12 mouse cellular contexts compared by ENCODE assay signal in the genomic region with DNA sequence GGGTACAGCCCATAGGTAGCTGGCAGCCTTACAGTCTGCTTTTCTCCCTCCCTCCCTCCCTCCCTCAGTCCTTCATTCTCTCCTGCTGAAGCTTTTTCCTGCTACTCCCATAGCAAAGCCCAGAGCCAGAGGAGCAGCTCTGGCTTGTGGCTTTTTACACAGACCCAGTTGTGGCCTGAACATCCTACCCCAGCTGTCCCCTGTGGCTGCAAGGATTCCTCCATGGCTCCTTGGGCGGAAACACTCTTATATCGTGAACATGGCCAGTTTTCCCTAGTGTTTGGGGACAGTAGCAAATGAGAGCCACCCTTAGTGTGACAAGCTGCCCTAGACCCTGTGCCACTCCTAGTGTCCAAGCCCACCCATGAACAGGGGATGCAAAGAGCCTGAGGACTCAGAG. TPM values are rescaled to one million over a fixed set of nuclear protein-coding genes. Genes with fewer than 3 reads are reported as not detected.
A peak's percentile ranks its signal among the peaks of the same experiment; 100 is the strongest.
DNase-seq lines count a peak whose midpoint lies in the region; ATAC-seq and TF ChIP-seq lines count a peak whose summit lies in the region.
"Had no signal": no experiment of that assay in that cellular context is flagged by ENCODE, and none has a peak within 500 bp of the region (broad histone marks: within the 10 kb centered on the region; RNA-seq: fewer than 3 reads in every experiment).

No protein-coding gene starts in this region.

- no peak for DNase-seq in forebrain, embryonic 10.5 days (ENCODE audit: extremely low spot score, low spot score)
- no peak for DNase-seq in forebrain, embryonic 14.5 days (ENCODE audit: low spot score)
- DNase-seq in hindbrain, embryonic 11.5 days (ENCODE audit: low spot score), result no peak
- no peak for DNase-seq in midbrain, embryonic 10.5 days (ENCODE audit: low spot score)
- no peak for DNase-seq in forebrain, postnatal 0 days
- DNase-seq: cerebellum, postnatal 25 days; liver, embryonic 13.5 days; thymus, postnatal 14 days had no signal

- H3K4me3 ChIP-seq in forebrain, embryonic 10.5 days, result no peak overlapping the region
- H3K4me3 ChIP-seq in forebrain, embryonic 14.5 days (ENCODE audit: low read depth, low read length), result no peak overlapping the region
- no peak overlapping the region for H3K4me3 ChIP-seq in hindbrain, embryonic 12.5 days
- no peak overlapping the region for H3K4me3 ChIP-seq in hindbrain, embryonic 11.5 days (ENCODE audit: low read depth, low read length)
- no peak overlapping the region for H3K4me3 ChIP-seq in midbrain, embryonic 10.5 days
- H3K4me3 ChIP-seq in midbrain, embryonic 13.5 days (replicated peaks), result no peak overlapping the region
- no peak overlapping the region for H3K4me3 ChIP-seq in stomach, embryonic 16.5 days (replicated peaks; ENCODE audit: low read length)
- H3K4me3 ChIP-seq in forebrain, postnatal 0 days (ENCODE audit: low read depth, low read length), result no peak overlapping the region
- H3K4me3 ChIP-seq: liver, embryonic 13.5 days had no signal

- ATAC-seq in forebrain, embryonic 14.5 days, result no peak
- ATAC-seq in hindbrain, embryonic 12.5 days (ENCODE audit: low FRiP score), result no peak
- no peak for ATAC-seq in hindbrain, embryonic 11.5 days (ENCODE audit: low FRiP score)
- no peak for ATAC-seq in midbrain, embryonic 13.5 days
- ATAC-seq in stomach, embryonic 16.5 days (ENCODE audit: insufficient read depth, low FRiP score), result no peak
- ATAC-seq in forebrain, postnatal 0 days, result no peak

- H3K4me1 ChIP-seq in forebrain, embryonic 10.5 days, result peaks cover 59% of the 10 kb centered on the region
- peaks cover 8% of the 10 kb centered on the region for H3K4me1 ChIP-seq in forebrain, embryonic 14.5 days (ENCODE audit: control insufficient read depth, insufficient read depth, low read length)
- H3K4me1 ChIP-seq in hindbrain, embryonic 12.5 days, result peaks cover 50% of the 10 kb centered on the region
- H3K4me1 ChIP-seq in hindbrain, embryonic 11.5 days (replicated peaks; ENCODE audit: control insufficient read depth, insufficient read depth, low read length), result peaks cover 24% of the 10 kb centered on the region
- H3K4me1 ChIP-seq in midbrain, embryonic 10.5 days, result peaks cover 56% of the 10 kb centered on the region
- H3K4me1 ChIP-seq in midbrain, embryonic 13.5 days (replicated peaks), result peaks cover 40% of the 10 kb centered on the region
- peaks cover 47% of the 10 kb centered on the region for H3K4me1 ChIP-seq in stomach, embryonic 16.5 days (ENCODE audit: control insufficient read depth, insufficient read depth, low read length)
- H3K4me1 ChIP-seq in forebrain, postnatal 0 days (ENCODE audit: insufficient read depth), result no peaks in the 10 kb centered on the region; the same call in 1 of the 2 replicates

- TF ChIP-seq CTCF in forebrain, postnatal 0 days (IDR thresholded peaks at IDR 0.05; ENCODE audit: low read depth), result no peak

- peak overlapping the region; percentile 49; the same call in 1 of the 2 replicates for H3K27ac ChIP-seq in forebrain, embryonic 10.5 days
- no peak overlapping the region for H3K27ac ChIP-seq in forebrain, embryonic 14.5 days (ENCODE audit: low read depth, low read length)
- H3K27ac ChIP-seq in hindbrain, embryonic 12.5 days, result peak overlapping the region; percentile 24; the same call in 1 of the 2 replicates
- H3K27ac ChIP-seq in hindbrain, embryonic 11.5 days (ENCODE audit: low read depth, low read length), result no peak overlapping the region
- H3K27ac ChIP-seq in midbrain, embryonic 10.5 days (replicated peaks), result peak overlapping the region; percentile 19; the same call in 1 of the 2 replicates
- H3K27ac ChIP-seq in midbrain, embryonic 13.5 days, result no peak overlapping the region
- peak overlapping the region; percentile 82 for H3K27ac ChIP-seq in stomach, embryonic 16.5 days (ENCODE audit: low read length)
- no peak overlapping the region for H3K27ac ChIP-seq in forebrain, postnatal 0 days (ENCODE audit: low read depth, low read length)
- H3K27ac ChIP-seq: liver, embryonic 13.5 days had no signal

- no peak overlapping the region for H3K9ac ChIP-seq in forebrain, embryonic 14.5 days (ENCODE audit: low read length)
- H3K9ac ChIP-seq in hindbrain, embryonic 12.5 days, result no peak overlapping the region
- H3K9ac ChIP-seq in hindbrain, embryonic 11.5 days (ENCODE audit: low read depth, low read length), result no peak overlapping the region
- no peak overlapping the region for H3K9ac ChIP-seq in midbrain, embryonic 13.5 days (replicated peaks)
- H3K9ac ChIP-seq in stomach, embryonic 16.5 days (ENCODE audit: low read length), result peak overlapping the region; percentile 51
- no peak overlapping the region for H3K9ac ChIP-seq in forebrain, postnatal 0 days
- H3K9ac ChIP-seq: liver, embryonic 13.5 days had no signal

- H3K4me2 ChIP-seq in forebrain, embryonic 14.5 days (ENCODE audit: low read length), result no peak overlapping the region
- no peak overlapping the region for H3K4me2 ChIP-seq in hindbrain, embryonic 12.5 days (replicated peaks)
- no peak overlapping the region for H3K4me2 ChIP-seq in hindbrain, embryonic 11.5 days (replicated peaks; ENCODE audit: low read depth, low read length)
- H3K4me2 ChIP-seq in midbrain, embryonic 13.5 days (replicated peaks), result no peak overlapping the region
- no peak overlapping the region for H3K4me2 ChIP-seq in stomach, embryonic 16.5 days (ENCODE audit: low read depth, low read length)
- no peak overlapping the region for H3K4me2 ChIP-seq in forebrain, postnatal 0 days (ENCODE audit: low read depth)
- H3K4me2 ChIP-seq: liver, embryonic 13.5 days had no signal

- H3K36me3 ChIP-seq in forebrain, embryonic 10.5 days (replicated peaks), result peaks cover 21% of the 10 kb centered on the region
- H3K36me3 ChIP-seq in forebrain, embryonic 14.5 days (ENCODE audit: control insufficient read depth, insufficient read depth, low read length), result no peaks in the 10 kb centered on the region
- H3K36me3 ChIP-seq in hindbrain, embryonic 12.5 days, result peaks cover 12% of the 10 kb centered on the region; the same call in 1 of the 2 replicates
- H3K36me3 ChIP-seq in hindbrain, embryonic 11.5 days (ENCODE audit: control insufficient read depth, insufficient read depth, low read length), result no peaks in the 10 kb centered on the region
- H3K36me3 ChIP-seq in midbrain, embryonic 10.5 days, result peaks cover 16% of the 10 kb centered on the region
- H3K36me3 ChIP-seq in midbrain, embryonic 13.5 days, result no peaks in the 10 kb centered on the region
- 0 out of 2 replicates have a peak, but pooled peaks cover 4% of the 10 kb centered on the region for H3K36me3 ChIP-seq in stomach, embryonic 16.5 days (ENCODE audit: control insufficient read depth, insufficient read depth, low read length)
- H3K36me3 ChIP-seq in forebrain, postnatal 0 days (ENCODE audit: insufficient read depth), result no peaks in the 10 kb centered on the region
- H3K36me3 ChIP-seq: liver, embryonic 13.5 days had no signal

- peaks cover 9% of the 10 kb centered on the region for H3K27me3 ChIP-seq in forebrain, embryonic 10.5 days (ENCODE audit: poor library complexity, severe bottlenecking)
- H3K27me3 ChIP-seq in forebrain, embryonic 14.5 days (replicated peaks; ENCODE audit: control insufficient read depth, insufficient read depth, low read length), result no peaks in the 10 kb centered on the region
- no peaks in the 10 kb centered on the region for H3K27me3 ChIP-seq in hindbrain, embryonic 12.5 days
- H3K27me3 ChIP-seq in hindbrain, embryonic 11.5 days (ENCODE audit: control insufficient read depth, insufficient read depth, low read length), result no peaks in the 10 kb centered on the region
- H3K27me3 ChIP-seq in midbrain, embryonic 10.5 days (ENCODE audit: low read depth, poor library complexity, severe bottlenecking), result peaks cover 9% of the 10 kb centered on the region; the same call in 1 of the 2 replicates
- H3K27me3 ChIP-seq in midbrain, embryonic 13.5 days, result no peaks in the 10 kb centered on the region
- H3K27me3 ChIP-seq in stomach, embryonic 16.5 days (ENCODE audit: control insufficient read depth, insufficient read depth, low read length), result no peaks in the 10 kb centered on the region
- no peaks in the 10 kb centered on the region for H3K27me3 ChIP-seq in forebrain, postnatal 0 days (ENCODE audit: insufficient read depth, low read length)
- H3K27me3 ChIP-seq: liver, embryonic 13.5 days; Patski had no signal

- WGBS in forebrain, embryonic 10.5 days, result 82% methylated on average over 2 of the region's 2 CpGs
- 88% methylated on average over 2 of the region's 2 CpGs for WGBS in forebrain, embryonic 14.5 days
- WGBS in hindbrain, embryonic 12.5 days, result 76% methylated on average over 2 of the region's 2 CpGs
- 73% methylated on average over 2 of the region's 2 CpGs for WGBS in hindbrain, embryonic 11.5 days
- 76% methylated on average over 2 of the region's 2 CpGs for WGBS in midbrain, embryonic 10.5 days
- WGBS in midbrain, embryonic 13.5 days, result 80% methylated on average over 2 of the region's 2 CpGs
- 71% methylated on average over 2 of the region's 2 CpGs for WGBS in stomach, embryonic 16.5 days
- WGBS in forebrain, postnatal 0 days, result 82% methylated on average over 2 of the region's 2 CpGs

- H3K9me3 ChIP-seq in forebrain, embryonic 10.5 days, result no peaks in the 10 kb centered on the region
- no peaks in the 10 kb centered on the region for H3K9me3 ChIP-seq in forebrain, embryonic 14.5 days (replicated peaks; ENCODE audit: control insufficient read depth, low read length)
- H3K9me3 ChIP-seq in hindbrain, embryonic 12.5 days (replicated peaks), result no peaks in the 10 kb centered on the region
- H3K9me3 ChIP-seq in hindbrain, embryonic 11.5 days (ENCODE audit: control insufficient read depth, low read length), result no peaks in the 10 kb centered on the region
- no peaks in the 10 kb centered on the region for H3K9me3 ChIP-seq in midbrain, embryonic 10.5 days (replicated peaks)
- H3K9me3 ChIP-seq in midbrain, embryonic 13.5 days, result no peaks in the 10 kb centered on the region
- no peaks in the 10 kb centered on the region for H3K9me3 ChIP-seq in stomach, embryonic 16.5 days (replicated peaks; ENCODE audit: control insufficient read depth, low read length)
- H3K9me3 ChIP-seq in forebrain, postnatal 0 days (ENCODE audit: low read length), result no peaks in the 10 kb centered on the region
- H3K9me3 ChIP-seq: liver, embryonic 13.5 days had no signal

RNA-seq across cellular contexts. Expression of a gene that starts 58.6 kb away (rescaled TPM):
- 7.7 and 7.8 TPM in 2 replicates for polyA plus RNA-seq in forebrain, embryonic 10.5 days (2016; fragmentation: Nextera tagmentation; extraction: Ambion mirVana)
- 2.0 and 2.6 TPM in 2 replicates for polyA plus RNA-seq in forebrain, embryonic 14.5 days (2014; fragmentation: Nextera tagmentation; extraction: Ambion mirVana)
- polyA plus RNA-seq in hindbrain, embryonic 12.5 days (2016; fragmentation: Nextera tagmentation; extraction: Ambion mirVana), result 11.1 and 11.2 TPM in 2 replicates
- polyA plus RNA-seq in hindbrain, embryonic 11.5 days (2014; fragmentation: Nextera tagmentation; extraction: Ambion mirVana), result 6.5 and 7.6 TPM in 2 replicates
- polyA plus RNA-seq in midbrain, embryonic 10.5 days (2016; fragmentation: Nextera tagmentation; extraction: Ambion mirVana), result 7.5 and 7.6 TPM in 2 replicates
- polyA plus RNA-seq in midbrain, embryonic 13.5 days (2015; fragmentation: Nextera tagmentation; extraction: Ambion mirVana), result 4.0 and 4.4 TPM in 2 replicates
- polyA plus RNA-seq in stomach, embryonic 16.5 days (2015; fragmentation: Nextera tagmentation; extraction: Ambion mirVana), result 11.9 and 12.4 TPM in 2 replicates
- 9.4 and 19.3 TPM in 2 replicates for total RNA-seq in forebrain, postnatal 0 days (2014; rRNA removed)
- polyA plus RNA-seq in forebrain, postnatal 0 days (2015; fragmentation: Nextera tagmentation; extraction: Ambion mirVana), result 1.7 and 2.1 TPM in 2 replicates

Comparison
In these comparisons a context has a peak if more than half of its experiments do, and no peak if none do; other contexts are left out.
1. H3K27ac ChIP-seq: peak in forebrain, embryonic 10.5 days (single experiment), hindbrain, embryonic 12.5 days (single experiment), midbrain, embryonic 10.5 days (single experiment) and stomach, embryonic 16.5 days (single experiment); none in forebrain, embryonic 14.5 days (single experiment), hindbrain, embryonic 11.5 days (single experiment), midbrain, embryonic 13.5 days (single experiment) and forebrain, postnatal 0 days (single experiment).